Mouse (Mus musculus) stomach, postnatal 0 days (tissue): ENCODE data around the gene Gpr108.

ENCODE experiments used
- CTCF ChIP-seq: IDR thresholded peaks from 2 replicates; pipeline ENCODE4 v1.5.1; 2016; ENCODE audit warnings: antibody characterized with exemption, low read depth, mild to moderate bottlenecking, moderate library complexity
- EP300 ChIP-seq: optimal IDR thresholded peaks from 2 replicates; pipeline ENCODE3; 2016; ENCODE audit warnings: antibody characterized with exemption

- TF ChIP-seq CTCF (peak; percentile 56), EP300 (no peak)
Observed at GRCm38 (mm10) chr17:57249186-57250181, 1.2 kb upstream of the Gpr108 start, which contains the start of gene Trip10.
